Mouse (Mus musculus) G1E (cell line): ENCODE measurements around the gene Pde2a. TPM values are rescaled to one million over a fixed set of nuclear protein-coding genes. Genes with fewer than 3 reads are reported as not detected.

Experiments
- ATAC-seq: 2 replicates; pipeline ENCODE4 v1.8.0; 2016; ENCODE audit warnings: mild to moderate bottlenecking; ENCODE audit not compliant: insufficient number of reproducible peaks, poor library complexity, low FRiP score, severe bottlenecking; ENCODE audit errors: extremely low read depth
- DNase-seq: peaks from one replicate; pipeline ENCODE4 v3.0.0; 2012; ENCODE audit warnings: low spot score
- H3K27me3 ChIP-seq: 2 replicates; pipeline ENCODE4 v1.6.1; 2012; ENCODE audit warnings: mild to moderate bottlenecking, low read length, inconsistent platforms; ENCODE audit not compliant: insufficient read depth
- H3K36me3 ChIP-seq: replicated peaks from 2 replicates; pipeline ENCODE3; 2012; ENCODE audit warnings: mild to moderate bottlenecking, inconsistent platforms
- H3K4me1 ChIP-seq: 2 replicates; pipeline ENCODE4 v1.6.1; 2012; ENCODE audit warnings: low read depth, low read length, inconsistent platforms, mixed read lengths; ENCODE audit not compliant: insufficient read depth
- H3K4me3 ChIP-seq: 2 replicates; pipeline ENCODE4 v1.5.1; 2012; ENCODE audit warnings: low read depth, mild to moderate bottlenecking, inconsistent platforms, low read length, moderate library complexity, mixed read lengths
- H3K9me3 ChIP-seq: replicated peaks from 2 replicates; pipeline ENCODE4 v1.6.1; 2012; ENCODE audit warnings: inconsistent platforms
- CTCF ChIP-seq: IDR thresholded peaks from 2 replicates; pipeline ENCODE4 v1.5.1; 2012; ENCODE audit warnings: low read depth, low read length, inconsistent platforms, mixed read lengths
- GATA1 ChIP-seq: IDR thresholded peaks from 2 replicates; pipeline ENCODE4 v1.6.1; 2012; ENCODE audit warnings: borderline replicate concordance, low read length, inconsistent platforms, mixed read lengths
- GATA2 ChIP-seq: IDR thresholded peaks from 2 replicates; pipeline ENCODE4 v1.6.1; 2012; ENCODE audit warnings: low read depth, low read length, inconsistent platforms, borderline replicate concordance
- POLR2AphosphoS5 ChIP-seq: IDR thresholded peaks from 2 replicates; pipeline ENCODE4 v1.6.1; 2012; ENCODE audit warnings: low read depth, low read length, inconsistent platforms; ENCODE audit not compliant: insufficient replicate concordance
- TAL1 ChIP-seq: conservative IDR thresholded peaks from 2 replicates; pipeline ENCODE4 v1.6.1; 2012; ENCODE audit warnings: low read depth, low read length, inconsistent platforms, mixed read lengths
- polyA plus RNA-seq: library from polyadenylated mRNA; stranded (reverse); fragments of >175 nt; gene quantifications from 2 replicates; pipeline ENCODE4 v1.2.3, GENCODE M21; 2012
- total RNA-seq, 2 experiments: library from RNA; stranded (forward) in 1 of 2; stranded (reverse) in 1 of 2; fragments of 200-1000 nt in 1 of 2; fragments of >200 nt in 1 of 2; fragmentation: Nextera tagmentation in 1 of 2; gene quantifications; 2 replicates each; pipeline ENCODE4 v1.2.3; 2014 to 2017

Pde2a gene
- total and polyA plus RNA-seq, 3 experiments: 0.55 TPM; not detected in 2

DNA sequence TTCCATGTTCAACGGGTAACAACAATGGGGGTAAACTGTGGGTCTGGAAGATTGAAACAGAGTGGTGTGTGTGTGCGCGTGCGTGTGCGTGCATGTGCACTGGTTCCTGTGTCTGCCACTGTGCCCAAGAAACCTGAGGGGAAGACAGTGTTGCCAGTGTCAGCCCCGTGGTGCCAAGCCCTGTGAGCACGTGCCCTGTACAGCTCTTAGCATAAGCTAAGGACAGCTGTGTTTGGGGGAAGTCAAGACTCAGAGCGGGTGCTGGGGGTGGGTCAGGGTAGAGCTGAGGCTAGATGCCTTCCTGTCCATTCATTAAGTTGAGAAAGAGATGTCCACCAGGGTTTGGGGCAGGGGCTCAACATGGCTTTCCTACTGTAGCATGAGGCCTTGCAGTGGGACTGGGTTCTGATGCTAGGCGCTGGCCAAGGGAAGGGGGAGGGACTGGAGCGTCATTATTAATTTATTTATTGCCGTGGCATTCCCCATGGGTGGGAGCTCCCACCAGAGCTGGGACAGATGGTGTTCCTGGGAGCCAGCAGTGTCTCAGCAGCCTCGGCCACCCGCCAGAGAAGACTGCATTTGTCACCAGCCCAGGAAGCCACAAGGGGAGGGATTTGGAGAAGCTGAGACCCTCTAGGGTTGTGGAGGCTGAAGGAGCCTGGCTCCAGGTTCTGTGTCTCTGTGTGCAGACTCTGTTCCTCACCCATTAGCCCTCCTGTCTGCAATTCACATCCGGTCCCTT lies 41.0 kb downstream of the Pde2a start:
- ATAC-seq (no peak), DNase-seq (no peak)
- TF ChIP-seq TAL1: no peak
- TF ChIP-seq GATA1: no peak
- TF ChIP-seq POLR2AphosphoS5: no peak
- no peak for TF ChIP-seq CTCF
- TF ChIP-seq GATA2: no peak
- no peaks in the 10 kb centered on the region for H3K36me3 ChIP-seq
- H3K9me3 ChIP-seq: no peaks in the 10 kb centered on the region
- no peaks in the 10 kb centered on the region for H3K4me1 ChIP-seq
- H3K27me3 ChIP-seq: peaks cover 20% of the 10 kb centered on the region
- H3K4me3 ChIP-seq: no peak overlapping the region

DNA sequence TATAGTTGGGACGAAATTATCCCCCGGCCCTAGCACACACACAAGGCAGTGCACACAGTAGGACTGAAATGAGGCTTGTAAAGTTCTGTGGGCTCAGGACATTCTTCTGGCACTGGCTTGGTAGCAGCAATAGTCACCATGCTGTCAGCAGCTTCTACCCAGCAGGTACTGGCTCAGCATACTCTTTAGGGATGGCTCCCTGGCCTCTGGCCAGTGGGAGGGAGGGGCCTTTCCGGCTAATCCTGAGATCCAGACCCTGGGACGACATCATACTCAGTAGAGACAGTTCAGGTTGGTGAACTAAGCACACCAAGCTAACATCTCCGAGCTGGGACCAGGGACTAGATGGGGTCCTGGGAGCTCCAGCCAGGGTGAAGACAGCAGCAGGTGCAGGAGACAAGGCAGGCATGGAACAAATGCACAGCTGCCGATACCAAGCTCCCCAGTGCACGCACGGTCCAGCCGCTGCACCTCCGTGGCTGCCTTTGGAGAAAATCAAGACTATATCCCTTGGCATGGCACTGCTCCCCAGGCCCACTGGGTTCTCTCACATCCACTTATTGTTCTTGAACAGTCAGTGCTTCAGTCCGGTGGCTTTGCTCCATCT lies 42.3 kb downstream of the Pde2a start:
- TF ChIP-seq POLR2AphosphoS5 (no peak), TAL1 (no peak), CTCF (no peak), GATA1 (no peak), GATA2 (no peak)
- no peak for DNase-seq
- no peaks in the 10 kb centered on the region for H3K9me3 ChIP-seq
- ATAC-seq: no peak
- peaks cover 20% of the 10 kb centered on the region for H3K27me3 ChIP-seq
- H3K4me3 ChIP-seq: no peak overlapping the region
- H3K36me3 ChIP-seq: no peaks in the 10 kb centered on the region
- no peaks in the 10 kb centered on the region for H3K4me1 ChIP-seq

DNA sequence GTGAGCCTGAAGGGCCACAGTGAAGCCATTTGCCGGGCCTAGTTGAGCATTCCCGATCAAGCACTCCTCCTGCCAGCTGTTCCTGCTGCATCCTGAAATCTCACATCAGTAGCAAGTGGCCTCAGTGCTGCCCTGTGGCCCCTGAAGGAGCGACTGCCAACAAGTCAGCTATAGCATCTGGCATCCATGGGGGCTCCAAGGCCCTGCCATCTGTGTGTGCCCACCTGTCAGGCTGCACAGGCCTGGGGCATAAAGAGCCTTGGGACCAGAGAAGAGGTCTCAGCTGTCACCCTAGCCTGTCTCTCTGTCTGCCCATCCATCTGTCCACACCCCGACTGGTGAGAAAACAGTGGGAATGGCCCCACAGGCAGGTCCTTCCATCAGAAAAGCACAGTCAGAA lies 43.4 kb downstream of the Pde2a start:
- ATAC-seq (no peak), DNase-seq (no peak)
- TF ChIP-seq GATA1: no peak
- TF ChIP-seq POLR2AphosphoS5: no peak
- TF ChIP-seq TAL1: no peak
- no peak for TF ChIP-seq CTCF
- no peak for TF ChIP-seq GATA2
- H3K4me3 ChIP-seq: no peak overlapping the region
- no peaks in the 10 kb centered on the region for H3K9me3 ChIP-seq
- no peaks in the 10 kb centered on the region for H3K4me1 ChIP-seq
- H3K36me3 ChIP-seq: no peaks in the 10 kb centered on the region
- H3K27me3 ChIP-seq: peaks cover 20% of the 10 kb centered on the region

DNA sequence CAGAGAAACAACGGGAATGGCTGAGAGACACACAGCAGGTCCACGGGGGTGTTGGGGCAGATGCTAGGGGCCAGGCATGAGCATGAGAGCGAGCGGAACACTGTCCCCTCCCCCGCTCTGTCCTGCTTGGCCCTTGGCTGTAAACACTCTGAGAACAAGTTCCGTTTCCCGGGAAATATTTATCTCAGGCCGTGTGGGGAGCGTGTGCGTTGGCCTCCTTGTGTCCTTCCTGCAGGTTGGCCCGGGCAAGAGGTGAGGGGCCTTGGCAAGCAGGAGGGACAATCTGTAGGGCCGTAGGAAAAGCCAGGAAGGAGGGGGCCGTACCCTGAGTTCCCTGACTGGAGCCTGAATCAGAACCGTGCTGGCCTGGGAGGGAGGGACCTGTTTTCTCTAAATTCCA lies 43.9 kb downstream of the Pde2a start:
- Histone ChIP-seq H3K9me3 (no peaks in the 10 kb centered on the region), H3K4me3 (no peak overlapping the region), H3K4me1 (no peaks in the 10 kb centered on the region), H3K27me3 (peaks cover 20% of the 10 kb centered on the region), H3K36me3 (no peaks in the 10 kb centered on the region)
- TF ChIP-seq GATA1 (no peak), POLR2AphosphoS5 (no peak), GATA2 (no peak), CTCF (no peak), TAL1 (no peak)
- DNase-seq (no peak), ATAC-seq (no peak)

DNA sequence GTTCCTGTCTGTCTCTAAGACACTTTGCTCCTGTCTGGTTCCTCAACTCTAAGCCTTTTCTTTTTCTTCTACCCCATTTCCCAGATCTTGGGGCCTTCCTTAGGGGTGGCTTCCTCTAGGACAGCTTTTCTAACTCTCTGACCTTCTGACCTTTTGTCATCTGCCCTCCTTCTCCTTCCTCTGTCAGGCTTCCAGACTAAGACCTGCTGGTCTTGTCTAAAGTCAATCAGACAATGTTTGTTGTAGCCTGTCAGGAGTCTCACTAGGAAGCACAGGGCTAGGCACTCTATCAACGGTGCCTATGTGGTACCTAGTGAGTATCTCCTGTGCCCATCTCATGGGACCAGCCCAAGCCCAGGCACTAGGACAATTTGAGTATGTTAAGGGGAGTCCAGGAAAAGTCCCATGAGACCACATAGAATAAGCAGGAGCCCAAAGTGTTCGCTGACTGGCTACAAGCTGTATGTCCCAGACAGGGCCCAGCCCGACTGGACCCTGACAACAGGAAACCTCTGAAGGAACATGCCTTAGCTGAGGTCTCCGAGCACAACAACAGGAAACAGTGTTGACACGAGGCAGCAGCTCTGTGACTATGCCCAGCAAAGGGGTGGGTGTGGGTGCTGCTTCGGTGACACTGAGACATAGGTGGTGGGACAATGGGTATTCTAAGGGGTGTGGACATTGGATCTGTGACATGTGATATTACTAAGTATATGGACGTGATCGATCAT lies 44.5 kb downstream of the Pde2a start:
- TF ChIP-seq CTCF (no peak), TAL1 (no peak), GATA2 (no peak), GATA1 (no peak), POLR2AphosphoS5 (no peak)
- no peaks in the 10 kb centered on the region for H3K4me1 ChIP-seq
- no peaks in the 10 kb centered on the region for H3K9me3 ChIP-seq
- no peak for DNase-seq
- ATAC-seq: no peak
- no peak overlapping the region for H3K4me3 ChIP-seq
- no peaks in the 10 kb centered on the region for H3K36me3 ChIP-seq
- peaks cover 20% of the 10 kb centered on the region for H3K27me3 ChIP-seq

DNA sequence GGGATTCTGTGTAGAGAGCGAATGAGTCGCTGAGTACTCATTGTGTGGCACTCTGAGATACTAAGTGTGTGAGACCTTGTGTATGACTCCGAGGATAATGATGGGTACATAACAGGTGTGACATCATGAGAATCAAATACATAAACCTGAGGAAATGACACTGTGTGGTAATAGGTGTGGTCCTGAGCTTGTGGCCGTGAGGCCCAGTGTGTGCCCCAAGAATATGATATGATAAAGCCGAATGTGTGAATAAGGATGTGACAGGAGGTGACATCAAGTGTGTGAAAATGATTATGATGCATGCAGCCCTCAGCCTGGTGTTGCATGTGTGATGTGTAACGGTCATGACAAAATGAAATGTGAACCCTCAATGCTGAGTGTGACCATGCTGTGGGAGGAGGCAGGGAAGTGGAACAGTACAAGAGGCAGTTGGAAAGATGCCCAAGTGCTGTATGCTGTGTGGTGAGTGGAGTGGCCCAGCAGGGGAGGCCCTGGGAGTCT lies 45.1 kb downstream of the Pde2a start:
- Histone ChIP-seq H3K36me3 (no peaks in the 10 kb centered on the region), H3K4me3 (no peak overlapping the region), H3K9me3 (no peaks in the 10 kb centered on the region), H3K4me1 (no peaks in the 10 kb centered on the region), H3K27me3 (peaks cover 20% of the 10 kb centered on the region)
- ATAC-seq (no peak), DNase-seq (no peak)
- TF ChIP-seq TAL1: no peak
- TF ChIP-seq CTCF: no peak
- TF ChIP-seq GATA2: no peak
- no peak for TF ChIP-seq GATA1
- no peak for TF ChIP-seq POLR2AphosphoS5
